Mouse (Mus musculus) heart, postnatal 4 days (tissue): ENCODE results near the gene Dpagt1. TPM values are rescaled to one million over a fixed set of nuclear protein-coding genes. Genes with fewer than 3 reads are reported as not detected.

Experiments used
- DNase-seq: peaks from one replicate; pipeline ENCODE4 v3.0.0; 2021
- microRNA-seq, 2 experiments: library from miRNA; unstranded; fragments of <30 nt; microRNA quantifications; one replicate each; pipeline ENCODE4 v1.2.0; 2021 to 2022
- total RNA-seq, 2 experiments: library from RNA; stranded (reverse); gene quantifications; 2 replicates each; pipeline ENCODE4 v1.2.3; 2021

Gene Dpagt1
- total RNA-seq, 2 experiments from 2014 or later: 24.1 to 25.0 TPM

DNA sequence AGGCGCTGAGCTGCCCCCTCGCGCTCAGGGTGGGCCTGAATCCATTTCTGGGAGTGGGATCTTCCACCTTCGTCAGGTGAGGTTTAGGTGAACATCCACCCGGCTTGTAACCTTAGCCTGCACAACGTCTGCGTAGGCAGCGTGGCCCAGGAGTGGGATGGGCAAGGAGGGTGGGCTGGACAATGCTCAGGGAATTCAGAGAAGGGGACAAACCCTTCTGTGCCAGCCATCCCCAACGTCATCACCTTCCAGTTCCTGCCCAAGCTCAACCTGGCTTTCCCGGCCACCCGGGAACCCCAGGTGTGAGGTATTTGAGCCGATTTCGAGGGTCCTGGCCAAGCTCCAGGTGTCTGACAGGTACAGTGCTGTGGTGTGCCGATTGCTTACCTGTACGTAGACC lies 54.0 kb downstream of the Dpagt1 start:
- no peak for DNase-seq

Small RNA genes lying within 50 kb of the gene (microRNA-seq; reads per million reads assigned to microRNA genes)
- 0 reads per million in 2 experiments for gene Gm44335

Other genes starting within 250 kb of the Dpagt1 start
- not detected for gene Mfrp, start 224.3 kb upstream of the Dpagt1 start, total RNA-seq
- 1 to 10 TPM; 8.5 to 9.7 TPM for gene C1qtnf5, start 218.8 kb upstream of the Dpagt1 start, total RNA-seq
- not detected for gene Gm49380, start 212.5 kb upstream of the Dpagt1 start, total RNA-seq
- 10 to 100 TPM; 22.3 to 24.7 TPM for gene Rnf26, start 212.5 kb upstream of the Dpagt1 start, total RNA-seq
- gene Mcam, start 191.6 kb upstream of the Dpagt1 start, total RNA-seq: 100 to 1,000 TPM; 204 to 213 TPM
- gene Cbl, start 92.0 kb upstream of the Dpagt1 start, total RNA-seq: 10 to 100 TPM; 28.5 to 28.8 TPM
- not detected for gene Ccdc153, start 85.3 kb upstream of the Dpagt1 start, total RNA-seq
- gene Pdzd3, start 74.5 kb upstream of the Dpagt1 start, total RNA-seq: 1 to 10 TPM in 1 of 2 experiments, under 1 TPM in 1; 0.92 to 1.0 TPM
- 10 to 100 TPM; 13.8 to 15.3 TPM for gene Nlrx1, start 57.4 kb upstream of the Dpagt1 start, total RNA-seq
- gene Abcg4, start 37.4 kb upstream of the Dpagt1 start, total RNA-seq: 1 to 10 TPM; 1.2 to 1.5 TPM
- gene Hinfp, start 20.3 kb upstream of the Dpagt1 start, total RNA-seq: 10 to 100 TPM; 15.4 to 16.3 TPM
- gene C2cd2l, start 5.7 kb upstream of the Dpagt1 start, total RNA-seq: 10 to 100 TPM; 16.3 to 16.5 TPM
- 100 to 1,000 TPM; 157 to 164 TPM for gene H2afx, start 8.7 kb downstream of the Dpagt1 start, total RNA-seq
- 10 to 100 TPM; 54.0 to 60.6 TPM for gene Hmbs, start 18.2 kb downstream of the Dpagt1 start, total RNA-seq
- 10 to 100 TPM; 20.9 to 21.6 TPM for gene Vps11, start 35.7 kb downstream of the Dpagt1 start, total RNA-seq
- gene Hyou1, start 53.5 kb downstream of the Dpagt1 start, total RNA-seq: 10 to 100 TPM; 42.1 to 45.8 TPM
- gene Slc37a4, start 70.8 kb downstream of the Dpagt1 start, total RNA-seq: 10 to 100 TPM; 21.9 to 26.1 TPM
- gene Rps25, start 81.1 kb downstream of the Dpagt1 start, total RNA-seq: 1,000 to 10,000 TPM; 1,107 to 1,153 TPM
- 10 to 100 TPM; 41.4 to 42.4 TPM for gene Trappc4, start 81.6 kb downstream of the Dpagt1 start, total RNA-seq
- gene Ccdc84, start 92.5 kb downstream of the Dpagt1 start, total RNA-seq: 10 to 100 TPM; 14.3 to 14.7 TPM
- not detected for gene Foxr1, start 115.1 kb downstream of the Dpagt1 start, total RNA-seq
- not detected for gene Upk2, start 129.0 kb downstream of the Dpagt1 start, total RNA-seq
- 10 to 100 TPM; 56.8 to 64.0 TPM for gene Bcl9l, start 156.8 kb downstream of the Dpagt1 start, total RNA-seq
- gene Cxcr5, start 235.9 kb downstream of the Dpagt1 start, total RNA-seq: under 1 TPM; 0.14 to 0.29 TPM